Mouse (Mus musculus): ENCODE measurements around the gene Mettl22. TPM values are rescaled to one million over a fixed set of nuclear protein-coding genes. Genes with fewer than 3 reads are reported as not detected.

The Mettl22 gene
- polyA plus RNA-seq, 1 experiment = 28.4 TPM

DNA sequence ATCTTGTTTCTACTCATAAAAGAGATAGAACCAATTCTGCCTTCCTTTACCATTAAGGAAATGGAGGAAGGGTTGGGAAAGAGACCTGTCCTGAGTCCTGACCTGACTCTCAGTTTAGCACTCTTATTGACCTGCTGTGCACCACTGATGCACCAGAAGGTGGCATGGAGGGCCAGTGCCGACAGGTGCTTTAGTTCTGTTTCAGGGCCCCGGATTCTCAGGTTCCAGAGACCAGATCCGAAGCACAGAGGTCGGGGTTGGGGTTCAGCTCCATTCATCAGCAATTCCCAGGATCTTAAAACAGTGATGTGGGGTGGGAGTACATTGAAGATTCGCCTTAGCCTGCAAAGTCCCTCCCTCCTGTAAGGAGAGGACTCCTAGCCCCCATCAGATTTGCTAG is 42.2 kb downstream of the Mettl22 start:
- no peak for DNase-seq (ENCODE audit: low spot score)

DNA sequence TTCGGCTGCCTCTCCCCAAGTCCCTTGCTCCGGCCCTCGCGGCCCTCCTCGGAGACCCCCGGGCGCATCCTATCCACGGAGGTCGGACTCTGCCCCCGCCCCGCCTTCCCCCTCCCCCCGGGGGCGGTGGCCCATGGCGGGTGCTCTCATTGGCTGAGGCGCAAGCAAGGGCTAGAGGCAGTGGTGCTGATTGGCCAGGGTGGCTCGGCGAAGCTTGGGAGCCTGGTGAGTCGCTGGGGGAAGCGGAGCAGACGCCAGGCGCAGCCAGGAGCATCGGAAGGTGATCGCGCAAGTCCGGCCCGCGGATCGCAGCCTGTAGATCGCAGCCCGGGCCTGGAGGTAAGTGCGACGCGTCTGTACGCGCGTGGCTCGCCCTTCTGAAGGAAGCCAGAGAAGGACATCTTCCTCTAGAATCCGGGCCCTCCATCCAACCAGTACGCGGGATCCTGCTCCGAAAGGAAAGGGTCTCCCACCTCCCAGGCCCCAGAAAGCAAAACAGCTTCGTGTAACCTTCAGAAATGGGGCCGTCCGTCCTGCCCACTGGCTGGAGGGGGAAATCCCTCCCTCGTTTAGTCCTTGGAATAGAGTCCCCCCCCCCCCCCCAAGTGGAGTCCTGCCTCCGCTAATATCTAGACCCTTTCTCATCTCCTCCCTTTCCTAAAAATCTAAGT is 42.8 kb downstream of the Mettl22 start, which contains the start of gene Abat:
Gene Abat (plus strand): TSS at position 194 of the 671 bp plus-strand sequence.
- DNase-seq (ENCODE audit: low spot score) = peak; percentile 70

DNA sequence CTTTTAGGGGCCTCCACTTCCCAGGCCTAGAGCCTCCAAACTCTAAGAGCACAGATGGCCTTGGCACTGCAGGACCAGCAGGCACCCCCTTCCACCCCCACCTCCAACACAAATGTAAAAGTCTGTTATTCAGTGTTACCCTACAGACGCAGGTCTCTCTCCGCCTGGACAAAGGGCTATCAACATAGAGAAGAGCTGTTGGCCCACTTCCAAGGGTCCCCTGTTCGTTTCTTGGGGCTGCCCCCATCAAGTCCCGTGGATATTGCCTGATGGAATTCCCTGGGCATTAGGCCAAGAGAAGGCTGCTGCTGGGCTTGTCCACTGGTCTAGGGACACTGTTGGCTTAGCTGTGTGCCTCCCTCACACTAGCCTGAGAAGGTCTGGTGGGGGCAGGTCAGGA is 43.6 kb downstream of the Mettl22 start:
- no peak for DNase-seq (ENCODE audit: low spot score)

DNA sequence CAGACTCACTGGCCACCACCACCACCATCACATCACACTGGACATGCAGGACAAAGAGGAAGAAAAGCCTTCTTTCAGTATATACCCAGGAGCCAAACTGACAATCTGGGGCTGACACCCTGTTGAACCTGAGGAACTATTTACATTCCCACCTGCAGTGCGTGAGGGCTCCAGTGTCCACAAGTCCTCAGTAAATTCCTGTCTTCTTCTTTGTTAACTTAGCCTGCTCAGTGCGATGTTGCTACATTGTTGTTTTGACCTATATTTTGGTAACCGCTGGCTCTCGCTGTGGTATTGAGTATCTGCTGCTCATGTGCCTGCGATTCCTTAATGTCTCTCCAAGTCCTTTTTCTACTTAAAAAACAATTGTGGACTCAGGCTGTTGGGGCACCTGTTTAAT is 49.9 kb downstream of the Mettl22 start:
- DNase-seq (ENCODE audit: low spot score) = no peak

DNA sequence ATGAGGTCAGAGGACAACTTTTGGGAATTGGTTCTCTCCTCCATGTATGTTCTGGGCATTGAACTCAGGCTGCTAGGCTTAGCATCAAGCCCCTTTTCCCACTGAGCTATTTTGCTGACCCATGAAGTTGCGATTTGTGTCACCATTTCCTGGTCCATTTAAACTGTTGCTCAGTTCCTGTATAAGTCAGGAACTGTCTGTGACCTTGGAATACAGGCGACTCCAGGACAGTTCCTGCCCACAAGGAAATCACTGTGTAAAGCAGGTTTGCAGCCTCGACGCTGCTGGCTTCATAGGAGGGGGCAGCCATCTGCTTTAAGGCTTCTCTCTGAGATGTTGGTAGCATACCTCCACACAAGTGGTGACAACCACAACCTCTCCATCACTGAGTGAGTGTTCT is 50.7 kb downstream of the Mettl22 start:
- DNase-seq (ENCODE audit: low spot score) = no peak

DNA sequence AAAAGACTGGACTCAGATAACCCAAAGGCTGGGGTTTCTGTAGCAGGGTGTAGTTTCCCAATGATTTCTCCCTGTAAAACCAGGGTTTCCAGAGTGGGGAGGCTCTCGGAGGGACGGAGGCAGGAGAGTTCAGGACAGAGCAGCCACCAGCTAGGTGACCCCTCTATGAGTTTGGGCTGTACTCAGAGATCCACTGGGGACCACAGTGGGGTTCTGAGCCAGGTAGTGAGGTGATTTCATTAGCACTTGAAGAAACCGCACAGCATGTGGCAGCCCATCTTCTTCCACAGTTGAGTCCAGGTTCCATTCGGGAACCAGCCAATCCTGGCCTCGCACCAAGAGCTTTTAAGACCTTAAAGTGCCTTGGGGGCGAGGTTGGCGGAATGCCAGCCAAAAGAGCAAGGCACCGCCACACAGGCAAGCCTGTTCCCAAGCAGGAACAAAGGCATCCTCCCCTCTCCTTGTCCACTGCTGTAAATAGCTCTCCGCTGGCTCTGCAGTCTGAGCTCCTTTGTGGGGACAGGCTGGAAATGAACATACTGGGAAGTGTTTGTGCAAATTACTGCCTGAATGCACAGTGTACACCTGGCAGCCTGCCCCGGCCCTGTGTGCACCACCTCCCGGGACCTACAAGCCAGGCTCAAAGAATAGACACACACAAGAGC is 53.0 kb downstream of the Mettl22 start:
- DNase-seq (ENCODE audit: low spot score) = no peak

DNA sequence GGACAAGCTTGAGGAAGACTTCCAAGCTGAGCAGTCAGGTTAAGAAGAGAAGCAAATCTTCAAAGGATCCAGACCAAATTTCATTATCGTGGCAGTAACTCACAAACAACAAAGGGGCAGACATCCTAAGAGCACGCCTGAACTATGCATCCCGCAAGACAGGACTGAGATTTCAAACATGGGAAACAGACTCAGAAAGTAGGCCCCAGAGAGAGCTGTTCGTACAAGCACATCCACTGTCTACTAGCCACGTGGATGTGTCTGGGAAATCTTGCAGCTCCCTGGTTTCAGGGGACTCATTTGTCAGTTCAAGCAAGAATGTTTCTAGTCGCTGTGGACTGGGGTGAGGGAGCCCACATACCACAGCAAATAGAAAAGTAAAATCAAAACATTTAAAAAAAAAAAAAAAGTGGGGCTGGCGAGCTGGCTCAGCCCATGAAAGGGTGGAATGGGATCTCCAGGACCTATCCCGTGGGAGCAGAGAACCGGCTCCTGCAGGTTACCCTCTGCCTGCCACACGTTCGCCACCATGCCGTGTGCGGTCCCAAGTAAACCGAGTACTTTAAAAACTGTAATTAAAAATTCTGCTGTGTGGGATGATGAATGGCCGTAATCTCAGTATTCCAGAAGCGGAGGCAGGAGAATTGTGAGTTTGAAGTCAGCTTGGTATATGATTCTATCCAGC is 53.7 kb downstream of the Mettl22 start:
- no peak for DNase-seq (ENCODE audit: low spot score)

DNA sequence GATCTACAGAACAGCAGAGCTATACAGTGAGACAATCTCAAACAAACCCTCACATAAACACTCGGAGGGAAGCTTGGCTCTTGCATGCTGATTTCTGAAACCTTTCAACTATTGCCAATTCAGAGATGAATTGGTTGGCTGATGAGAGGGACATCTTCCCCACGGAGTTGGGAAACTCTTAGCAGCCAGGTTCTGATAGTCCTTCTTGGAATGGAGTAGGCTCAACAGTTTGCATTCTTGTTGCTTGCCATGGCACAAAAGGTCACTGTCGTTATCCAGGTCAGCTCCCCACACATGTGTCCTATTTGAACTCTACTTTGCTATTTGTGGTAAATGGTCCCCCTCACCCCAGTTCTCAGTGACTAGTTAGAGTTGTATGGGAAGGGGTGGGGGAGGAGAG is 54.7 kb downstream of the Mettl22 start:
- DNase-seq (ENCODE audit: low spot score) = no peak

DNA sequence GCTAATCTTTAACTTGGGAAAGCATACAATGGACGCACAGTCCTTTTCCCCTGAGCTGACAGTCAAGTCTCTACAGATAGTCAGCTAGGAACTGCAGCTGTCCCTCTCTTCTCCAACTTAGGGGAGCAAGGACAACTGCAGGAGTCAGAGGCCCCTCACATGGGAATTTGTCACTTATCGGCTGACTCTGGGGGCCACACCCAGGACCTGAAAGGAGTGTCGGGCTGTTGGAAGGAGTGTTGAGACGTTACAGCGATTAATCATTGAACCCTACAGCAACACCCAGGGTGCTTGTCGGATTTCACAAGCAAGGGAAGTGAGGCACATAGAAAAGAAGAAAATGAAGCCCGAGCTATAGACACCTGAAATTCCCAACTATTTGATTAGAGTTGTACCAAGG is 55.3 kb downstream of the Mettl22 start:
- no peak for DNase-seq (ENCODE audit: low spot score)

DNA sequence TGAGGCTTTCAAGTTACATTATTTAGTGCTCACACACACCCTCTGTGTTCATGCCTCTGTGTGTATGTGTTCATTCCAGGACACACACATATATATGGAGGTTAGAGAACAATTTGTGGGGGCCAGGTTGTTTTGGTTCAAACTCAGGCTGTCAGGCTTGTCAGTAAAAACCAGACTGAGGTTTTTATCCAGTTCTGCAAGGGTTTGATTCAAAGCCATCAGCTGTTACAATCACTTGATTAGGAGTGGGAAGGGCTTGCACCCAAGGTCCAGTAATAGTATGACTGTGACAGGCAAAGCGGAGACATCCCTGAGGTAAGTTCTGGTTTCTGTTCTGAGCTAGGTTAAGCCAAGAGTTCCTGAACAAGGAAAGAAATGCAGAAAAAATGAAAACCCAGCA is 58.8 kb downstream of the Mettl22 start:
- no peak for DNase-seq (ENCODE audit: low spot score)

DNA sequence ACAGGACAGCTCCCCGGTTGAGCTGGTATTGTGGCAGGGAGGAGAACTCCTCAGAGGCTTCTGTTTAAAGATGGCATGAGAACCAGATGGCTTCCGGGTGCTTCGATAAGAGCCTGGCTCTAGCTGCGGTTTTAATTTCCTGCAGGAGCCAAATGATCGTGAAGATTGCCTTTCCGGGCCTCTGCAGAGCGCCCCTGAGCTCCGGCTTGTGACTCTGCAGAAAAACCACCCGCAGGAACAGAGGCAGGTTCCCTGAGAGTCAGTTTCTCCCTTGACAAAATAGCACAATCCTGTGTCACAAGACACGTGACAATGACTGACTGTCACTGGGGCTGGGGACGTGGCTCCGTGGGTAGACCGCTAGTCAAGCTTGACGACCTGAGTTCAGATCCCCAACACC is 59.4 kb downstream of the Mettl22 start:
- no peak for DNase-seq (ENCODE audit: low spot score)

DNA sequence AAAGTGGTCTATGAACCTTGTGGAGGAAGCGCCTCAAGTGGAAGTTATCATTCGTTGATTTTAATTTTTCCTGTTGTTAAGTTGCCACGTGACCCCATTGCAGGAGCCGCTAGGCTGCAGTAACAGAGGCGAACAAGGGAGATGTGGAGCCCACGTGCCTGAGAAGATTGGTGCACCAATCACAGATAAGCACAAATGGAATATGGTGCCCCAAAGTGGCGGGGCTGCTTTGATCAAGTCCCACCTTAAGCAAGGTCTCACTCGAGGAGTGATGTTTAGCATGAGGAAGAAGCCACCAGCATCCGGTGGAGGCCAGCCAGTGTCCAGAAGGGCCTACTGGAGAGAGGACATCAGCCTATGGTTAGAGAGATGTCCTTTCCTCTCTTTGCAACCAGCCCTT is 61.9 kb downstream of the Mettl22 start:
- no peak for DNase-seq (ENCODE audit: low spot score)

DNA sequence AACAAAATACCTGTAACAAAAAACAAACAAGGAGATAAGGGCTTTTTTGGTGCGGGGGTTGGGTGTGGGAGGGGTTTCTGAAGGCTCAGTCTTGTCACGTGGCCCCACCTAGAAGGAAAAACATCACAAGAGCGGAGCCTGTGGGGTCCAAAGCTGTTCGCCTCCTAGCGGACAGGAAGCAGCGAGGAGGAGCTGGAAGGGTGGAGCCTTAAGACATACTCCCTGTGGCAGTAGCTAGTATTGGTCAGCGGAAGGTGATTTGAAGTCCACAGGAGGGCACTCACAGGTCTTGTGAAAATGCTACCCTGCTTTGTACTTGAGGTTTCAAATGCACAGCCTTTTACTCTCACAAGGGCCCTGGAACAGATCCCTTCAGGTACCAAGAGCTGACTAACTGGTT is 62.3 kb downstream of the Mettl22 start:
- DNase-seq (ENCODE audit: low spot score) = no peak

DNA sequence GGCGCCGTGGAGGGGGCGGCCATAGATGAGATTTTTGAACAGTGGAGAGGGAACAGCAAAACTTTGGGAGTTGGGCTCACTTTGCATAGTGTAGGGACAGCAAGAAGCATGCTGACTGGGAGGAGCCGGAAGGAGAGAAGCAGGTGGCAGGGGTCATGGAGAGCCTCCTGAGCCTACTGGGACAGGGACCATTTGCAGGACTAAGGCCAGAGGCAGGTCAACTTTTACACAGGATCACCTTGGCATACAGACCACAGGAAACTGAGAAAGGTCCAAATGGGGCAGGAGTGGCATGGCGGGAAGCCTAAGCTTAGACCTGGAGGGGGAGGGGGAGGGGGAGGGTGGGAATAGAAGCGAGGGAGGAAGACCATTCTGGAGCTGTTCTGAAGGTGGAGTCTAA is 62.9 kb downstream of the Mettl22 start:
- DNase-seq (ENCODE audit: low spot score) = no peak

DNA sequence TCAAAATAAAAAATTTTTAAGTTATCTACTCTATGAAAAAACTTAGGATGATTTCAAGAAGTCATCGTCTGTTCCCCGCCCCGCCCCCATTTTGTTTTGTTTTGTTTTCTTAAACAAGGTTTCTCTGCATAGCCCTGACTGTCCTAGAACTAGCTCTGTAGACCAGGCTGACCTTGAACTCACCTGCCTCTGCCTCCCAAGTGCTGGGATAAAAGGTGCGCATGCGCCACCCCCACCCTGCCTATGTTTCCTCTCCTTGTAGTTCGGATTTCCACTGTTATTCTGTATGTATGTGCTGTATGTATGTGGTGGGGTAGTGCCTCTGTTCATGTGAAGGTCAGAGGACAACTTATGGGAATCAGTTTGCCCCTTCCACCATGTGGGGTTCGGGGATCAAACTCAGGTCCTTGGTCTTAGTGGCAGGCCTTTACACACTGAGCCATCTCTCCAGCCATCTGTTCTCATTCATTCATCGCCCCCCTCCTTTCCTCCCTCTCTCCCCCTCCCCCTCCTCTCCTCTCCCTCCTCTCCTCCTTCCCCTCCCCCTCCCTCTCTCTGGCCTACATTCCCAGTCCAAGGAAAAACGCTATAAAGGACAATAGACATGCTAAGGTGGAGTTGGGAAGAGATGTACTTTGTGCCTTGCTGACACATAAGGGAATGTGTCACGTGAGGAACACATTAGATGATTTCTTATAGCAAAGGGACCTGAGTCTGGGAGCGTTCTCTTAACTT is 64.0 kb downstream of the Mettl22 start:
- DNase-seq (ENCODE audit: low spot score) = no peak

DNA sequence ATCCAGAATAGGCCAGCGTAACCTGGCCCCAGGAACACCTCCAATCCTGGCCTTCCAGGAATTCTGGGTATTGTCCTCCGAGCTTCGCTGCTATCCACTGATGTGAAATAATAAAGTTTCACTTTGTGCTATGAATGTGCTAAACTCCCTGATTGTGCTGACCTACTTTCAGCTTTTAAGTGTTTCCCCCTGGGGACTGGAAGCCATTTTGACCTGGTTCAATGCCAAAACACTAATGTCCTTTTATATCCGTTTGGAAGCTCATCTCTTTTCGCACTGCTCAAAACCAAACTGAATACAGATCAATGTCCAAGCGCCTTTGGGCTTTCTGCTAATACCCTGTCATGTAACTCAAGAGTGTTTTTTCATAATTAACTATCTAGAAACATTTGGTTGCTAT is 64.8 kb downstream of the Mettl22 start:
- DNase-seq (ENCODE audit: low spot score) = no peak

DNA sequence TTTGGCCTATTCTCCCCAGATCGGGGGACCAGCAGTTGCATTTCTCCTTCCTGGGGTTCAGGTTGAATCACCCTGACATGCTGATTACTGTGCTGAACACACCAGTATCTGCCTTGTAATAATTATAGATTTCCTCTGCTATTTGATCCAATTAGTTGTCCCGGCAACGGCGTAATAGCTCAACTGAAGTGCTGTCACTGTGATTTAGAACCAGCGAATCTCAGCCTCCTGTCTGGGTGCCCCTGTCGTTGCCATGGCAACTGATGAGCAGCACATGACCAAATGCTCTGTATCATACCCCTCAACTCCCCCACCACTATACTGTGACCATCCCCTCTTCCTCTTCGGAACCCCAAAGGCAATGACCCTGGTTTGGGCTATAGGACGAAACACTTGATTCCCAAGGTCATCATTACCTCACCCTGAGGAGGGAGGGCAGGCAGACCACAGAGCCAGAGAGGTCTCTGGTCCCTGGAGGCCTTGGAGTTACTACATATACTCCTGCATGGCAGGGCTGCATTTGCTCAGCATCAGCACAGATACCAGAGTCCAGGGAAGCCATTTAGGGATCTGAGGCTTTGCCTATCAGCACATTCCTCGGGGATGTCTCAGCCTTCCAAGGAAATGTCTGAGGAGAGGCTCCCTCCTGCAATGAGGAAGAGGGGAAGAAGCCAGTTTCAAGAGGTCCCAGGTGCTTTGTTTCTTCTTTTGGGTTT is 68.7 kb downstream of the Mettl22 start:
- no peak for DNase-seq (ENCODE audit: low spot score)

Other genes starting within 250 kb of the Mettl22 start
- gene Tmem114, start 45.7 kb upstream of the Mettl22 start, polyA plus RNA-seq (2012; rRNA removed) = 0.04 TPM in 1 of 2 replicates, not detected in the other
- gene Abat, start 42.6 kb downstream of the Mettl22 start, polyA plus RNA-seq (2012; rRNA removed) = 11.7 and 16.7 TPM in 2 replicates
- 51.1 and 52.1 TPM in 2 replicates for gene Pmm2, start 166.9 kb downstream of the Mettl22 start, polyA plus RNA-seq (2012; rRNA removed)
- 12.3 and 13.7 TPM in 2 replicates for gene Tmem186, start 166.9 kb downstream of the Mettl22 start, polyA plus RNA-seq (2012; rRNA removed)
- 43.5 and 49.9 TPM in 2 replicates for gene Carhsp1, start 201.4 kb downstream of the Mettl22 start, polyA plus RNA-seq (2012; rRNA removed)
- gene Gm5767, start 210.0 kb downstream of the Mettl22 start, polyA plus RNA-seq (2012; rRNA removed) = not detected in 2 replicates

All from urinary bladder, adult 2 months (tissue).